Mouse (Mus musculus): Measurements from ENCODE around the gene Uhrf1bp1. TPM values are rescaled to one million over a fixed set of nuclear protein-coding genes. Genes with fewer than 3 reads are reported as not detected.

The Uhrf1bp1 gene
- total RNA-seq, 2 experiments from 2014 or later = 16.5 to 22.1 TPM

DNA sequence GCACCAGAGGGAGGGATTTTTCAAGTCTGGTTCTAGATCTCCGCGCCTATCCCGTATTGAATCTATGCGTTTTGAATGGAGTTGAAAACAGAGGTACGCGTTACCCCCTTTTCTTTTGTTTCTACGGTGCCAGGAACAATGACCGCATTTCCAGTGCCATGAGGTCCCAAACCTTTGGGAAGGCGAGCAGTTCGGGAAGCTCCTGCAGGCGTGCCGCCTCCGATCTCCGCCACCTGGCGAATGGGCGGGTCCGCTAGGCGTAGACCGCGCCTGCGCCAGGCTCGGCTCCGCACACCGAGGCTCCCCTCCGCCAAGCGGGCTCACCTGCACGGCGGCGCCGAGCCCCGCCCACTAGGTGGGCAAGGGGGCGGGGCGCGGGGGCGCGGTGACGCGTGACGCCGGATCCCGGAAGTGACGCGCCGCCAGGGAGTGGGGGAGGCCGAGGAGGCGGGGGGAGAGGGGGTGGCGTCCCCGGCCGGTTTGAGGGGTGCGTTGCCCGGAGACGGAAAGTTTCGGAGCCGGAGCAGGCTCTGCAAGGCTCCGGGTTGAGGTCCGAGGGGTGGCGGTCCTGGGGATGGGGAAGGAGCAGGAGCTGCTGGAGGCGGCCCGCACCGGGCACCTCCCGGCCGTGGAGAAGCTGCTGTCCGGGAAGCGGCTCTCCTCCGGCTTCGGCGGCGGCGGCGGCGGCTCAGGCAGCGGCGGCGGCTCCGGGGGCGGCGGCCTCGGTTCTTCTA, 52.8 kb downstream of the Uhrf1bp1 start, which contains the start of gene Anks1:
Gene Anks1 (plus strand): TSS at position 419 of the 734 bp plus-strand sequence.
- DNase-seq = peak; percentile 88 to 90
- intact Hi-C loops (cut with DNase I) = loop anchor here (1.0 to 5.0 kb wide), 3 partner anchors 61 to 263 kb away; no protein-coding TSS in a partner anchor

- intact Hi-C loops (cut with DNase I) = loop anchor here (1.0 to 5.0 kb wide), 3 partner anchors 60 to 262 kb away; no protein-coding TSS in a partner anchor
- no peak for DNase-seq
These were observed 53.6 kb downstream of the Uhrf1bp1 start, which contains the start of gene Taf11 for GRCm38 (mm10) chr17:27909622-27910500. Taf11 (minus strand) TSS chr17:27909844.

GRCm38 (mm10) chr17:27911371-27911770, 55.1 kb downstream of the Uhrf1bp1 start:
- intact Hi-C loops (cut with DNase I) = no loop called here
- no peak for DNase-seq

GRCm38 (mm10) chr17:27914742-27915141, 58.5 kb downstream of the Uhrf1bp1 start:
- intact Hi-C loops (cut with DNase I) = no loop called here
- no peak for DNase-seq

DNA sequence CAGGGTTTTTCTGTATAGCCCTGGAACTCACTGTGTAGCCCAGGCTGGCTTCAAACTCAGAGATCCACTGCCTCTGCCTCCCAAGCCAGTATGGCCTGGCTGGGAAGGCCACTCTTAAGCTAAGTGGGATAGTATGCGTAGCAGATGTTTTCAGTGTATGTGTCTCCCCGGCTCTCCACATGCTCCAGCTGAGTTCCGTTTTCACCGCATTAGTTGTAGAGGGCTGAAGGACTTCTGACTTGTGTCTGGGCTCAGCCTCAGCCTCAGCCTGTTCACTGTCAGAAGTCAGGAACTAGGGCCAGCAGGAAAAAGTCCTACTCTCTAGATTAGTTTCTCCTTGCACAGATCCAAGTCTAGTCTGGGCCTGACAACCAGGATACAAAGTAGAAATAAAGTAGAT, 60.1 kb downstream of the Uhrf1bp1 start:
- peak in 1 of 2 experiments; percentile 39 for DNase-seq
- intact Hi-C loops (cut with DNase I) = no loop called here

GRCm38 (mm10) chr17:27920676-27921075, 64.4 kb downstream of the Uhrf1bp1 start:
- DNase-seq = peak; percentile 59 to 60
- intact Hi-C loops (cut with DNase I) = no loop called here

GRCm38 (mm10) chr17:27922174-27922712, 66.0 kb downstream of the Uhrf1bp1 start:
- DNase-seq = no peak
- intact Hi-C loops (cut with DNase I) = no loop called here

DNA sequence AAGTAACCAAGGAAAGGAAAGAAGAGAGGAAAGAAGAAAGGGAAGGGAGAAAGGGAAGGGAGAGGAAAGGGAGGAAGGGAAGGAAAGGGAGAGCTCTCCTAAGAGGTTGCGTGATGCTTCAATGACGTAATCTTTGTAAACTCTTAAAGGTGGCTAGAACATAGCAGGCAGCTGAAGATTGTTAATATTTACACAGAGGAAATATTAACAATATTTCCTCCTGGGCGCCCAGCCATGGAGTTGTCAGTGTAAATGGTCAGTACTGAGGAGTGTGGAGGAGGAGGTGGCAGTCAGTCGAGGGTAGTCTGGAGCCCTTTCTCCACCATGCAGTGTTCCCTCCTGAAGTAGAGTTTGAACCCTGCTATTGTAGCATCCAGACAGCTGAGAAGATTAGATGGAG, 68.8 kb downstream of the Uhrf1bp1 start:
- intact Hi-C loops (cut with DNase I) = no loop called here
- DNase-seq = no peak

GRCm38 (mm10) chr17:27925504-27925903, 69.3 kb downstream of the Uhrf1bp1 start:
- no peak for DNase-seq
- intact Hi-C loops (cut with DNase I) = no loop called here

GRCm38 (mm10) chr17:27930291-27930690, 74.0 kb downstream of the Uhrf1bp1 start:
- intact Hi-C loops (cut with DNase I) = no loop called here
- no peak for DNase-seq

DNA sequence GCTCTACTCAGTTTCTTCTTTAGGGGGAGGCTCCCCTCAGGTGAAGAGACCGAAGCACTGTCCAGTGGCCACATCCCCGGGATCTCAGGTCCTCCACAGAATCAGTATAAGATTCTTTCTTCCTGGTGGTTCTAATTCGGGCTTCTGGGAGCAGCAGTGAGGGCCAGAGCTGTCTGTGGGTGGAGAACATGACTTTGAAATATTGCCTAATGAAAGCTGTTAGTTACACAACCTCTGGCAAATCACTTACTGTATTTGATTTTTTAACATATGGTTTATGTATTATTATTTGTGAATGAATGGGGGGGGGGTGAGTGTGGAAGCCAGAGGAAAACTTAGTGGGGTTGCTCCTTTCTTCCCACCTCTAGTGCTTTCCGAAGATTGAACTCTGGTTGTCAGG, 75.6 kb downstream of the Uhrf1bp1 start:
- intact Hi-C loops (cut with DNase I) = no loop called here
- DNase-seq = no peak

- DNase-seq = no peak
- intact Hi-C loops (cut with DNase I) = no loop called here
These were observed 78.1 kb downstream of the Uhrf1bp1 start for GRCm38 (mm10) chr17:27934136-27934910.

DNA sequence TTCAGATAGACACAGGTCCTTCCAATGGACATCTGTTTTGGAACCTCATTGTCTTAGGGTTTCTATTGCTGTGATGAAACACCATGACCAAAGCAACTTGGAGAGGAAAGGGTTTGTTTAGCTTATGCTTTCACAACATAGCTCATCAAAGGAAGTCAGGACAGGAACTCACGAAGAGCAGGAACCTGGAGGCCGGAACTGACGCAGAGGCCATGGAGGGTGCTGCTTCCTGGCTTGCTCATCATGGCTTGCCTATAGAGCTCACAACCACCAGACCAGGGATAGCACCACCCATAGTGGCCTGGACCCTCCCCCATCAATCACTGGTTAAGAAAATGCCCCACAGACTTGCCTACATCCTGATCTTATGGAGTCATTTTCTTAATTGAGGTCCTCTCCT, 78.8 kb downstream of the Uhrf1bp1 start:
- intact Hi-C loops (cut with DNase I) = no loop called here
- DNase-seq = no peak

- DNase-seq = peak in 1 of 2 experiments; percentile 32
- intact Hi-C loops (cut with DNase I) = no loop called here
These were observed 80.9 kb downstream of the Uhrf1bp1 start for GRCm38 (mm10) chr17:27937054-27937615.

GRCm38 (mm10) chr17:27938121-27938754, 82.0 kb downstream of the Uhrf1bp1 start:
- intact Hi-C loops (cut with DNase I) = no loop called here
- DNase-seq = peak; percentile 57 to 58

DNA sequence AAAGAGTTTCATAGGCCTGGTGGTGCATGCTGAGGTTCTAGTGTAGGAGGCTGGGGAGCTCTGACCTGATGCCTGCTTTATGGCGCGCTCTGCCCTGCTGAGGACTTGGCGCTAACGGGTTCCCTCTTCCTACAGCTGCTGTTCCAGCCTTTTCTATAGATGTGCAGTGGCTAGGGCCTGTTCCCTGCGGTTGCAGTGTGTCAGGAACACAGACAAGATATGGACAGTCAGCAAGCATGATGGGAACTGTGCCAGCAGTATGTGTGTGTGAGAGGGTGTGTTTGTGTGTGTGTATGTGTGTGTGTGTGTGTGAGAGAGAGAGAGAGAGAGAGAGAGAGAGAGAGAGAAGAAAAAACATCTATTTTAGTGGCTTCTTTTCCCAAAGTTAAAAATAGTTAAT, 82.8 kb downstream of the Uhrf1bp1 start:
- DNase-seq = peak in 1 of 2 experiments; percentile 36
- intact Hi-C loops (cut with DNase I) = no loop called here

DNA sequence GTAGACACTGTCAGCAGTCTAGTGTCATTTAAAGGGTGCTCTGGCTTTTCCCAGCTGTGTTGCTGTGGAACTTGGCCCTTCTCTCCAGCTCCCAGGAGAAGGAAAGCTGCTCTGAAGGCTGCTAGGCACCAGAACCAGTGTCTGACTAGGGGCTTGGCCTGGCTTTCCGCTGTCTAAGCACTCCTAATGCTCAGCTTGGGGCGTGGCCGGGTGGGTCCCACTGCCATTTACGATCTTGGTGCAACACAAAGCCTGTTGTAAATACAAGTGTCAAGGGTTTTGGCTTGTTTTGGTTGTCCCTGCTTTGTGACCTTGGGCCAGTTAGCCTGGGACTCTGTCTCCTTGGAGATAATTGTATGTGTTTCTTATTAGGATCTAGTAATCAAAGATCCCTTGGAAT, 84.1 kb downstream of the Uhrf1bp1 start:
- peak in 1 of 2 experiments; percentile 41 for DNase-seq
- intact Hi-C loops (cut with DNase I) = no loop called here

DNA sequence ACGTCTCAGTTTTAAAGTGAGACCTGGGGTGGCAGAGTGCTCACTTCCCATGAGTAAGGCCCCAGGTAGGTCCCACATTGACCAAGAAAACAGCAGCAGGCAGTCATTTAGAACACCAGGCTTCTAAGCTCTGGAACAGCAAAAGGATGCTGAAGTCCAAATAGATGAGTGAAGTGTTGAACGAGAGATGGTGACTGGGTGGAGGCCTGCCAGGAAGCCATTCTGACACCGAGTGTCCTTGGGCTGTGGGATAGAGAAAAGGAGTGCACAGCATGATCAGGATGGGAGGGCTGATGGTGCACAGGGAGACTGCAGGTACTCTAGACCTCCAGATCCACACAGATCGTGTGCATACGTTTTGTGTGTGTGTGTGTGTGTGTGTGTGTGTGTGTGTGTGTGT, 84.9 kb downstream of the Uhrf1bp1 start:
- DNase-seq = no peak
- intact Hi-C loops (cut with DNase I) = no loop called here

- no peak for DNase-seq
- intact Hi-C loops (cut with DNase I) = no loop called here
These were observed 85.5 kb downstream of the Uhrf1bp1 start for GRCm38 (mm10) chr17:27941698-27942097.

GRCm38 (mm10) chr17:27942131-27942530, 85.9 kb downstream of the Uhrf1bp1 start:
- DNase-seq = no peak
- intact Hi-C loops (cut with DNase I) = no loop called here

All from heart, postnatal 10 days (tissue).